Mouse (Mus musculus) bone marrow, adult 2 months (tissue): Measurements from ENCODE around the gene Elmo2.
A peak's percentile ranks its signal among the peaks of the same experiment; 100 is the strongest.

Experiments
- CTCF ChIP-seq: fragments of 200-500 bp; IDR thresholded peaks from 2 replicates; pipeline ENCODE4 v1.5.1; 2011; ENCODE audit warnings: low read length, control low read depth; ENCODE audit not compliant: control insufficient read depth, insufficient read depth
- POLR2A ChIP-seq: fragments of 200-500 bp; IDR thresholded peaks from 2 replicates; pipeline ENCODE4 v1.6.1; 2011; ENCODE audit warnings: low read depth, mild to moderate bottlenecking, control low read depth, low read length, borderline replicate concordance; ENCODE audit not compliant: control insufficient read depth

DNA sequence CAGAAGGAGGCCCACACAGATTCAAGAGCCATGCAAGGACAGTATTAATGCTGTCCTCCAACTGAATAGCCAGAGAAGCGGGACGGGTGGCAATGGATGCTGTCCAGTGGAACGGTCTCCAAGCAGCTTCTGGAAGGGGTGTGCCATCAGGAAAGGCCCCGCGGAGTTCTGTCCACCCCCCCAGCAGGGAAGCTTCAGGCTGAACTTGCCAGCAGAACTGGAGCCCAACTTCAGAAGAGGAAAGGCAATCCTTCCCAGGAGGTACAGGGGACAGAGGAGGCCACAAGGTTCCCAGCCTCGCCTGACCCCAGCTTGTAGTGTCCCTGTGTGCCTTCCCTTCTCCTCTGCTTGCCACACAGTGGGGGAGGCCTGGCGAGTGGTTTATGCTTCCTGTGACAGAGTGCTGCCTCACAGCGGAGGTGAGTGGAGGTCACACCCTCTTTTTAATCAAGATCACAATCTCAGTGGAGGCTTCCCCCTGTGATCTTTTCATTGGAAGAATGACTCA is 4.8 kb downstream of the Elmo2 start:
- TF ChIP-seq CTCF (peak; percentile 50), POLR2A (no peak)
